Mouse (Mus musculus) stomach, adult 2 months (tissue): Measurements from ENCODE around the gene Ttll3. TPM values are rescaled to one million over a fixed set of nuclear protein-coding genes. Genes with fewer than 3 reads are reported as not detected.

Source experiments
- polyA plus RNA-seq: library from polyadenylated mRNA; depleted of rRNA; stranded (reverse); fragments of >200 nt; gene quantifications from 2 replicates; pipeline ENCODE4 v1.2.3, GENCODE M21; 2012; rRNA removed

Gene Ttll3
- polyA plus RNA-seq = 5.5 and 6.9 TPM in 2 replicates

DNA sequence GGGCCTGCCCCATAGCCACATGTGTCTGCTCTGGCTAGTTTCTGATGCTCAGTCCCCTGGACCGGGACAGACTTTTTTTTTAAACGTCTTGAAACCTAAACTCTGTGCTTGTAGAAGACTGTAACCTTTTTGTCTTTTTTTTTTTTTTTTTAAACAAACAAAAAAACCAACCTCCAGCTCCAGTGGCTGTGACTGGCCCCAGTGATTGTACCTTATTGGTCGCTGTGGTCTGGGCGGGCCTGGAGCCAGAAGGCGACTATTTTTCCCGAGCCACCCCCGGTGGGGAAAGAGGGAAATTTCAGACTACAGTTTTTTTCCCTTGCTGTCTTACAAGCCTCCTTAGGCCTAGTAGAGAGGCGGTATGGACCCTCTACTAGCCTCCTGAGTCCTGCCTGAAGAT lies at the start of gene Ttll3:
TSS of gene Ttll3 (plus strand) at position 301 of the 400 bp plus-strand sequence.

DNA sequence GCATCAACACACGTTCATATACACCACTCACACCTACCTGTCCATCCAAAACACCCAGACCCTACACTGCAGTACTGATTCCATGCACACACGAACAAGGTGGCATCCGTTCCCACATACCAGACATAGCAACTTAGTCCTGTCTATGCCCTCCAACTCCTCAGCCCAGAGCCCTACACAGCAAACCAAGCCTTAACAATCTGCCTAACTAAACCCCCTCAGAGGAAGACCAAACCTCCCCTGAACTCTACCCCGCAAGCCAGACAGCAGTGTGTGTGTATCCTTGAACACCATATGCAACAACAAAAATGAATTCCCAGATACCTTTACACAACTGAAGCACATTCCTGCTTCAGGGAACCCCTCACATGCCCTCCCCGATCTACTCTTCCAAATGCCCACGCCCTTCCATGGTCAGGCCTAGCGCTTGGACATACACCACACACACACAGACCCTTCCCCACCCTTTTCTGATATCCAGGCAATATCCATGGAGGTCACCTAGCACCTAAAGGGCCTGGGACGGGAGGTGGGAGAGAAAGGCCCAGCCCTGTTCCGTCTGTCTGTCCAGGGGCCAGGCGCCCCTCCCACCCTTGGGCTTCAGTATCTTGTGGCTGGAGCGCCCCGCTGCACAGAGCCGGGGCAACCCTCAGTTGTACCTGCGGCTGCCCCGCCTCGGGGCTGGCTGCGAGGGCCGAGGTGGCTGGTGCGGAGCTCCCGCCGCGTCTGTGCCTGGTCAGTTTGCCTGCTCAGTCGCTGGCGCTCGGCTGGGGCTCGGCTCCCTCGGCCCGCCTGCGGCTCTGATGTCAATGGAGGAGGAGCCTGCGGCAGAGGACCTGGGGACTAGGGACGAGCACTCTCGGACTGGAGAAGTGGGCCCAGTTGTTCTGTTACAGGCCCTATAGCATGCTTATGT lies 45.6 kb upstream of the Ttll3 start, which contains the start of gene Camk1:
TSS of gene Camk1 (minus strand) at position 808 of the 916 bp plus-strand sequence.

DNA sequence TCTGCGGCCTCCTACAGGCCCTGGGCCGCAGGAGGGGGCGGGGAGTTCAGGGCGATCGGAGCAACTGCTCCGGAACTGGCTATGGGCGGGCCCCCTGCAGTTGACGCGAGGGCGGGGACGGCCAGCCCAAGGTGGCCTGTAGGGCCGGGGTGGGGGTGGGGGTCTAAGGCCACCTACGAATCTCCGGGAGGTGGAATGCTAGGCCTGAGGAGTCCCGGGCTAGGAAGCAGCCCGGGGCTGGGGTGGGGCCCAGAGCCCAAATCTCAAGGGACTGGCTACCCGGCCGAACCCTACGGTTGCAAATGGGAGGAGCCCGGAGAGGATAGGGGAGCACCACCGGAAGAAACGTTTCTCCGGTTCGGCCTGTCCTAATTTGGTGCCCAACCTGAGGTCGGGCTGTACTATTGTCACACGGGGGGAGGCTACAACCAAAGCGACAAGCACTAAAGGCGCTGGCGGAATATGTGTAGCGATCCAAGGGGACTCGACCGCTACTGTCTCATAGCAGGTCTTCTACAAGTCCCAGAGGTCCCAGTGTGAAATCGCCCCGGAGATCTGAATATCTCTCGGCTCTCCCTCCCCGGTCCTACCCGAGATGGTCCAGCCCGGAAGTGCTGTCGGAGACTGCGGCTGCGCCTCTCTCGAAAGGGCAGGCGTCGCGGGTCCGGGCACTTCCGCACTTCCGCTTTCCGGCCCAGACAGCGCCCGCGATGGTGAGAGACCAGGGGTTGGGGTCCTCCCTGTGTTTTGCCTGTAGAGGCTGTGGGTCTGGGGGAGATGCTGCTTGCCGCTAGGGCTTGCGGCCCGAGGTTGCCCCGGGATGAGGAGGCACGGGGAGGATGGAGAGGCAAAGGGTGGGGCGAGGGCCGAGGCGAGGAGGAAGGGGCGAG lies 11.3 kb upstream of the Ttll3 start, which contains the start of the genes Tada3 and Arpc4:
TSS of gene Tada3 (minus strand) at position 388 of the 890 bp plus-strand sequence.
TSS of gene Arpc4 (plus strand) at position 620 of the 890 bp plus-strand sequence.

GRCm38 (mm10) chr6:113419199-113419587 lies 30.1 kb downstream of the Ttll3 start, which contains the start of gene Rpusd3:
Gene Rpusd3, minus strand, starts transcription at chr6:113419340.

DNA sequence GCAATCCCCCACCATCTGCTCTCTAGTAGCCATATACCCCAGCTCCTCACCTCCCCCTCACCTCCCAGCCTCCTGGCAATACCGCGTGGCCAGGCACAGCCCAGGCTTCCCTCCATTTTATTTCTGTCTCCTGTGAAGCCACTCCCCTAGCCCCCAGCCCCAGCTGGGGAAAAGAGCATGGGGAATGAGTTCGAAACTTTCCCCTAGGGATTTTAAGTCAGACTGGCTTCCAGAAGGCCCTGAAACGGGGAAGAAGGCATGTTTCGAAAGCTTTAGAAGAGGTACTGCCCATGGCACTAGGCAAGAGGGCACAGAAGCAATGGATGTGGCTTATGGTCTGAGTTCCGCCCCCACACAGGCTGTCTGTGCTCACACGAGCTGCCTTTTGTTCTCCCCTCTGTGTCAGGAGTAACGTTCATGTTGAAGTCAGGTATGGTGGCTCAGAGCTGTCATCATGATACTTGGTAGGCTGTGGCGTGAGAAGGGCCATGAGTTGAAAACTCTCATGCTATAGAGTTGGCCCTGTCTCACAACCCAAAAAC lies 46.7 kb downstream of the Ttll3 start, which contains the start of gene Cidec:
TSS of gene Cidec (minus strand) at position 97 of the 542 bp plus-strand sequence.

GRCm38 (mm10) chr6:113442442-113443090 lies 53.5 kb downstream of the Ttll3 start, which contains the start of gene Jagn1:
Gene Jagn1, plus strand, starts transcription at chr6:113442569.

GRCm38 (mm10) chr6:113457952-113458534 lies 69.0 kb downstream of the Ttll3 start, which contains the start of gene Il17re:
Gene Il17re, plus strand, starts transcription at chr6:113458484.

Other genes starting within 250 kb of the Ttll3 start
- gene Lhfpl4, start 193.9 kb upstream of the Ttll3 start, polyA plus RNA-seq = 0.51 and 0.62 TPM in 2 replicates
- gene Mtmr14, start 151.4 kb upstream of the Ttll3 start, polyA plus RNA-seq = 31.6 and 32.2 TPM in 2 replicates
- not detected in 2 replicates for gene Cpne9, start 107.0 kb upstream of the Ttll3 start, polyA plus RNA-seq
- gene Brpf1, start 82.1 kb upstream of the Ttll3 start, polyA plus RNA-seq = 5.8 and 7.2 TPM in 2 replicates
- gene Ogg1, start 62.3 kb upstream of the Ttll3 start, polyA plus RNA-seq = 5.8 and 6.4 TPM in 2 replicates
- 22.2 and 23.6 TPM in 2 replicates for gene Camk1, start 45.3 kb upstream of the Ttll3 start, polyA plus RNA-seq
- 8.7 and 11.1 TPM in 2 replicates for gene Tada3, start 11.4 kb upstream of the Ttll3 start, polyA plus RNA-seq
- gene Arpc4, start 11.1 kb upstream of the Ttll3 start, polyA plus RNA-seq = 41.2 and 47.5 TPM in 2 replicates
- 27.0 and 55.6 TPM in 2 replicates for gene Rpusd3, start 30.1 kb downstream of the Ttll3 start, polyA plus RNA-seq
- 36.8 and 48.6 TPM in 2 replicates for gene Cidec, start 46.5 kb downstream of the Ttll3 start, polyA plus RNA-seq
- gene Jagn1, start 53.3 kb downstream of the Ttll3 start, polyA plus RNA-seq = 31.7 and 33.8 TPM in 2 replicates
- gene Il17re, start 69.2 kb downstream of the Ttll3 start, polyA plus RNA-seq = 44.5 and 106 TPM in 2 replicates
- gene Il17rc, start 82.2 kb downstream of the Ttll3 start, polyA plus RNA-seq = 212 and 257 TPM in 2 replicates
- gene Creld1, start 94.0 kb downstream of the Ttll3 start, polyA plus RNA-seq = 6.5 and 8.5 TPM in 2 replicates
- 0.10 TPM in 1 of 2 replicates, not detected in the other for gene Prrt3, start 112.7 kb downstream of the Ttll3 start, polyA plus RNA-seq
- 12.8 and 13.2 TPM in 2 replicates for gene Emc3, start 142.4 kb downstream of the Ttll3 start, polyA plus RNA-seq
- gene Fancd2, start 142.4 kb downstream of the Ttll3 start, polyA plus RNA-seq = 0.50 and 0.67 TPM in 2 replicates
- gene Fancd2os, start 211.5 kb downstream of the Ttll3 start, polyA plus RNA-seq = not detected in 2 replicates
- 58.4 and 60.6 TPM in 2 replicates for gene Brk1, start 215.5 kb downstream of the Ttll3 start, polyA plus RNA-seq
- 5.0 and 5.8 TPM in 2 replicates for gene Vhl, start 234.7 kb downstream of the Ttll3 start, polyA plus RNA-seq
- gene Irak2, start 249.2 kb downstream of the Ttll3 start, polyA plus RNA-seq = 13.4 and 15.3 TPM in 2 replicates